Mouse (Mus musculus) CD4-positive, CD25-positive, alpha-beta regulatory T cell, adult 4 months (primary cell): ENCODE data around the gene Sstr3. TPM values are rescaled to one million over a fixed set of nuclear protein-coding genes. Genes with fewer than 3 reads are reported as not detected.
A peak's percentile ranks its signal among the peaks of the same experiment; 100 is the strongest.

ENCODE experiments used
- ATAC-seq: one replicate; pipeline ENCODE4 v1.8.0; 2017
- polyA plus RNA-seq, 2 experiments: library from polyadenylated mRNA; unstranded; fragments of 100-300 nt; shearing (Covaris generic); gene quantifications; one replicate each; pipeline ENCODE4 v1.2.1; 2017

Gene Sstr3
- polyA plus RNA-seq, 2 experiments from 2014 or later = not detected

- no peak for ATAC-seq
Observed at GRCm38 (mm10) chr15:78530671-78531450, 13.6 kb downstream of the Sstr3 start, which contains the start of gene C1qtnf6. TSS of gene C1qtnf6 (minus strand) at chr15:78531416.

- no peak for ATAC-seq
Observed at GRCm38 (mm10) chr15:78530141-78530540, 14.3 kb downstream of the Sstr3 start.

GRCm38 (mm10) chr15:78529428-78529990 lies 15.0 kb downstream of the Sstr3 start:
- no peak for ATAC-seq

- ATAC-seq = peak; percentile 44
Observed at GRCm38 (mm10) chr15:78528726-78529411, 15.6 kb downstream of the Sstr3 start.

GRCm38 (mm10) chr15:78527973-78528372 lies 16.5 kb downstream of the Sstr3 start:
- peak; percentile 73 for ATAC-seq

GRCm38 (mm10) chr15:78524163-78524562 lies 20.3 kb downstream of the Sstr3 start:
- ATAC-seq = no peak

GRCm38 (mm10) chr15:78521892-78522291 lies 22.6 kb downstream of the Sstr3 start:
- no peak for ATAC-seq

GRCm38 (mm10) chr15:78521331-78521730 lies 23.2 kb downstream of the Sstr3 start:
- ATAC-seq = no peak

- no peak for ATAC-seq
Observed at GRCm38 (mm10) chr15:78520112-78520715, 24.3 kb downstream of the Sstr3 start.

GRCm38 (mm10) chr15:78518221-78518620 lies 26.3 kb downstream of the Sstr3 start:
- ATAC-seq = peak; percentile 34

- no peak for ATAC-seq
Observed at GRCm38 (mm10) chr15:78515759-78516158, 28.7 kb downstream of the Sstr3 start.

GRCm38 (mm10) chr15:78514393-78515146 lies 29.9 kb downstream of the Sstr3 start:
- ATAC-seq = peak; percentile 58

- no peak for ATAC-seq
Observed at GRCm38 (mm10) chr15:78513019-78513418, 31.5 kb downstream of the Sstr3 start.

- ATAC-seq = no peak
Observed at GRCm38 (mm10) chr15:78511951-78512350, 32.5 kb downstream of the Sstr3 start.

GRCm38 (mm10) chr15:78510736-78511135 lies 33.7 kb downstream of the Sstr3 start:
- peak; percentile 22 for ATAC-seq

GRCm38 (mm10) chr15:78510121-78510576 lies 34.3 kb downstream of the Sstr3 start:
- peak; percentile 65 for ATAC-seq

- ATAC-seq = no peak
Observed at GRCm38 (mm10) chr15:78509297-78509899, 35.1 kb downstream of the Sstr3 start.

- no peak for ATAC-seq
Observed at GRCm38 (mm10) chr15:78508443-78508842, 36.0 kb downstream of the Sstr3 start.

- no peak for ATAC-seq
Observed at GRCm38 (mm10) chr15:78505541-78505940, 38.9 kb downstream of the Sstr3 start.

GRCm38 (mm10) chr15:78504816-78505215 lies 39.7 kb downstream of the Sstr3 start:
- no peak for ATAC-seq

GRCm38 (mm10) chr15:78504013-78504412 lies 40.5 kb downstream of the Sstr3 start:
- no peak for ATAC-seq
